In the genomic region with DNA sequence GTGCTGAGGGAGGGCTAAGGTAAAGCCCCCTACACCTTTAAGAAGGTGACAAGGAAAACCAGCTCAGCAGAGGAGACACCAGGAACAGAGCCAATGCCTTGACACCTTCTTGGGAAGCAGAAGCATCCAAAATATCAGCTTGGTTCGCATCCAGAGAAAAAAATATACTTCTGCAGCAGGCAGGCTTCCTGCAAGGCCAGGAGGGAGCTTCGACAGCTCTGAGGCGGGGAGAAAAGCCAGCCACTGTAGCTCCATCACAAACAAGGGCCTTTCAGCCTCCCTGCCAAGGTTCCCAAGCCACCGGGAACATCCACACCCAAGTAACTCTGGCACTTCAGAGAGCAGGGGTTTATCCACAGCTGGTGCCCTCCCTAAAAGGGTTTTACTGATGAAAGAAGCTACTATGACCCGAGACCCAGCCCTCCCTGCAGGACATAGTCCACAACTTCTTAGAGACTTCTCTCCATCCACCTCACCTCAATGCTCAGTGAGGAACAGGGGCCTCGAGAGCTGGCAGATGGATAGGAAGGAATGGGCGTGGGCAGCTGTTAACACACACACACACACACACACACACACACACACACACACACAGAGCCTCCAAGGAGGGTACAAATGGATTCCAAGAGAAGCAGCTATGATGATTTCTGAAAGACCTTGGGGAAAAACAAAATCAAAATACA, we compare ENCODE assay signal across 12 mouse cellular contexts.
A peak's percentile ranks its signal among the peaks of the same experiment; 100 is the strongest.
DNase-seq lines count a peak whose midpoint lies in the region; ATAC-seq lines count a peak whose summit lies in the region.
"Had no signal": no experiment of that assay in that cellular context is flagged by ENCODE, and none has a peak within 500 bp of the region (broad histone marks: within the 10 kb centered on the region; RNA-seq: fewer than 3 reads in every experiment).

No protein-coding gene starts in this region.

- peaks cover 42% of the 10 kb centered on the region for H3K4me1 ChIP-seq in limb, embryonic 12.5 days (replicated peaks)
- peaks cover 18% of the 10 kb centered on the region for H3K4me1 ChIP-seq in limb, embryonic 10.5 days

- WGBS in limb, embryonic 12.5 days, result 60% methylated on average over 7 of the region's 7 CpGs
- WGBS in limb, embryonic 10.5 days, result 62% methylated on average over 7 of the region's 7 CpGs

- no peaks in the 10 kb centered on the region for H3K27me3 ChIP-seq in limb, embryonic 12.5 days
- no peaks in the 10 kb centered on the region for H3K27me3 ChIP-seq in limb, embryonic 10.5 days (ENCODE audit: low read depth, poor library complexity, severe bottlenecking)
- H3K27me3 ChIP-seq: midbrain, embryonic 12.5 days had no signal

- no peaks in the 10 kb centered on the region for H3K36me3 ChIP-seq in limb, embryonic 12.5 days
- no peaks in the 10 kb centered on the region for H3K36me3 ChIP-seq in limb, embryonic 10.5 days
- H3K36me3 ChIP-seq: G1E; midbrain, embryonic 12.5 days had no signal

- DNase-seq in limb, embryonic 10.5 days (ENCODE audit: low spot score), result no peak
- DNase-seq in frontal cortex, postnatal 10 days (ENCODE audit: low spot score in 2 of 2), result peak; percentile 18 to 22
- peak; percentile 11 for DNase-seq in heart, postnatal 4 days
- peak; percentile 12 to 39 for DNase-seq in lung, postnatal 4 days
- DNase-seq in kidney, adult 9 months, result no peak
- DNase-seq: adrenal gland, postnatal 10 days; cerebellum, postnatal 14 days had no signal

- H3K9me3 ChIP-seq in limb, embryonic 12.5 days, result no peaks in the 10 kb centered on the region
- no peaks in the 10 kb centered on the region for H3K9me3 ChIP-seq in limb, embryonic 10.5 days (replicated peaks)
- H3K9me3 ChIP-seq: G1E; midbrain, embryonic 12.5 days had no signal

- no peak overlapping the region for H3K9ac ChIP-seq in limb, embryonic 12.5 days (replicated peaks)
- H3K9ac ChIP-seq: midbrain, embryonic 12.5 days had no signal

- H3K4me3 ChIP-seq in limb, embryonic 12.5 days (replicated peaks), result no peak overlapping the region
- no peak overlapping the region for H3K4me3 ChIP-seq in limb, embryonic 10.5 days
- H3K4me3 ChIP-seq: midbrain, embryonic 12.5 days had no signal

- peak overlapping the region; percentile 26; the same call in 1 of the 2 replicates for H3K27ac ChIP-seq in limb, embryonic 12.5 days
- no peak overlapping the region for H3K27ac ChIP-seq in limb, embryonic 10.5 days
- H3K27ac ChIP-seq: midbrain, embryonic 12.5 days had no signal

- no peak overlapping the region for H3K4me2 ChIP-seq in limb, embryonic 12.5 days
- H3K4me2 ChIP-seq: midbrain, embryonic 12.5 days had no signal

- no peak for ATAC-seq in limb, embryonic 12.5 days (ENCODE audit: insufficient number of reproducible peaks, insufficient read depth, low FRiP score, low TSS enrichment, low read depth)
- ATAC-seq in megakaryocyte, adult 5-6 weeks (ENCODE audit: poor library complexity, severe bottlenecking), result no peak
- ATAC-seq: inflammation-experienced regulatory T-cells, adult 6 months had no signal

Comparison
In these comparisons a context has a peak if more than half of its experiments do, and no peak if none do; other contexts are left out.
1. DNase-seq: peak in frontal cortex, postnatal 10 days (2 of 2), heart, postnatal 4 days (single experiment) and lung, postnatal 4 days (2 of 2); none in limb, embryonic 10.5 days (single experiment) and kidney, adult 9 months (single experiment).